Mouse (Mus musculus) heart, embryonic 12.5 days (tissue): ENCODE measurements around the gene Mettl7b. TPM values are rescaled to one million over a fixed set of nuclear protein-coding genes. Genes with fewer than 3 reads are reported as not detected.

Experiments
- ATAC-seq: fragments of 200-750 bp; cut with Nextera tagmentation; 2 replicates; pipeline ENCODE4 v1.8.0; 2017; ENCODE audit warnings: moderate TSS enrichment, moderate library complexity; ENCODE audit not compliant: insufficient number of reproducible peaks, low FRiP score
- H3K27ac ChIP-seq: fragments of 300-500 bp; sonication (generic); 2 replicates; pipeline ENCODE4 v1.5.1; 2016; ENCODE audit warnings: mild to moderate bottlenecking, moderate library complexity; ENCODE audit not compliant: poor library complexity, severe bottlenecking
- H3K27me3 ChIP-seq: fragments of 300-500 bp; sonication (generic); replicated peaks from 2 replicates; pipeline ENCODE4 v1.6.1; 2016; ENCODE audit warnings: mild to moderate bottlenecking, moderate library complexity
- H3K36me3 ChIP-seq: fragments of 300-500 bp; sonication (generic); 2 replicates; pipeline ENCODE4 v1.6.1; 2016; ENCODE audit warnings: mild to moderate bottlenecking, moderate library complexity
- H3K4me1 ChIP-seq: fragments of 300-500 bp; sonication (generic); replicated peaks from 2 replicates; pipeline ENCODE4 v1.6.1; 2016; ENCODE audit warnings: mild to moderate bottlenecking
- H3K4me2 ChIP-seq: fragments of 300-500 bp; sonication (generic); 2 replicates; pipeline ENCODE4 v1.6.1; 2016; ENCODE audit warnings: mild to moderate bottlenecking, moderate library complexity
- H3K4me3 ChIP-seq: fragments of 300-500 bp; sonication (generic); 2 replicates; pipeline ENCODE4 v1.5.1; 2016; ENCODE audit warnings: mild to moderate bottlenecking
- H3K9ac ChIP-seq: fragments of 300-500 bp; sonication (generic); 2 replicates; pipeline ENCODE4 v1.6.1; 2016; ENCODE audit warnings: mild to moderate bottlenecking, moderate library complexity
- H3K9me3 ChIP-seq: fragments of 300-500 bp; sonication (generic); replicated peaks from 2 replicates; pipeline ENCODE4 v1.6.1; 2016; ENCODE audit warnings: mild to moderate bottlenecking, moderate library complexity
- whole genome bisulfite sequencing: fragments of 180-500 bp; shearing (Covaris S2); methylation state at CpG from one replicate; pipeline ENCODE4 v1.1.7; 2016; 5-methylcytosine and 5-hydroxymethylcytosine counted together
- polyA plus RNA-seq: library from polyadenylated mRNA; unstranded; fragments of >200 nt; fragmentation: Nextera tagmentation; extraction: Ambion mirVana; gene quantifications from 2 replicates; pipeline ENCODE4 v1.2.1, GENCODE M21; 2016

Gene Mettl7b
- polyA plus RNA-seq, 1 experiment from 2014 or later, result not detected

GRCm38 (mm10) chr10:128918246-128918645 is 42.5 kb downstream of the Mettl7b start:
- Histone ChIP-seq H3K4me3 (no peak overlapping the region), H3K27ac (no peak overlapping the region), H3K9ac (no peak overlapping the region), H3K4me2 (no peak overlapping the region), H3K27me3 (no peaks in the 10 kb centered on the region), H3K36me3 (peaks cover 48% of the 10 kb centered on the region), H3K9me3 (no peaks in the 10 kb centered on the region), H3K4me1 (peaks cover 39% of the 10 kb centered on the region)
- no peak for ATAC-seq
- WGBS, result 72% methylated on average over 7 of the region's 7 CpGs

- 86% methylated on average over 6 of the region's 6 CpGs for whole genome bisulfite sequencing
- no peaks in the 10 kb centered on the region for H3K9me3 ChIP-seq
- peaks cover 42% of the 10 kb centered on the region for H3K4me1 ChIP-seq
- H3K4me2 ChIP-seq, result no peak overlapping the region
- H3K4me3 ChIP-seq, result no peak overlapping the region
- no peak for ATAC-seq
- H3K36me3 ChIP-seq, result peaks cover 54% of the 10 kb centered on the region
- no peak overlapping the region for H3K9ac ChIP-seq
- no peak overlapping the region for H3K27ac ChIP-seq
- no peaks in the 10 kb centered on the region for H3K27me3 ChIP-seq
Observed at GRCm38 (mm10) chr10:128917400-128917799, 43.4 kb downstream of the Mettl7b start.

- no peak for ATAC-seq
- Histone ChIP-seq H3K9ac (no peak overlapping the region), H3K27me3 (no peaks in the 10 kb centered on the region), H3K9me3 (no peaks in the 10 kb centered on the region), H3K36me3 (peaks cover 61% of the 10 kb centered on the region), H3K4me1 (peaks cover 41% of the 10 kb centered on the region), H3K27ac (no peak overlapping the region), H3K4me3 (no peak overlapping the region), H3K4me2 (no peak overlapping the region)
- WGBS, result 86% methylated on average over 3 of the region's 3 CpGs
Observed at GRCm38 (mm10) chr10:128916665-128917064, 44.1 kb downstream of the Mettl7b start.

- no peaks in the 10 kb centered on the region for H3K27me3 ChIP-seq
- ATAC-seq, result no peak
- no peaks in the 10 kb centered on the region for H3K9me3 ChIP-seq
- peaks cover 66% of the 10 kb centered on the region for H3K36me3 ChIP-seq
- WGBS, result 93% methylated on average over 2 of the region's 2 CpGs
- H3K4me3 ChIP-seq, result no peak overlapping the region
- no peak overlapping the region for H3K9ac ChIP-seq
- peaks cover 41% of the 10 kb centered on the region for H3K4me1 ChIP-seq
- H3K4me2 ChIP-seq, result no peak overlapping the region
- no peak overlapping the region for H3K27ac ChIP-seq
Observed at GRCm38 (mm10) chr10:128915550-128915949, 45.2 kb downstream of the Mettl7b start.

- Histone ChIP-seq H3K9me3 (no peaks in the 10 kb centered on the region), H3K36me3 (peaks cover 66% of the 10 kb centered on the region), H3K4me3 (no peak overlapping the region), H3K27me3 (no peaks in the 10 kb centered on the region), H3K9ac (no peak overlapping the region), H3K27ac (no peak overlapping the region), H3K4me1 (peaks cover 39% of the 10 kb centered on the region), H3K4me2 (no peak overlapping the region)
- no peak for ATAC-seq
- WGBS, result 86% methylated on average over 12 of the region's 12 CpGs
Observed at GRCm38 (mm10) chr10:128913696-128914095, 47.1 kb downstream of the Mettl7b start.

- Histone ChIP-seq H3K27me3 (no peaks in the 10 kb centered on the region), H3K9me3 (no peaks in the 10 kb centered on the region), H3K36me3 (peaks cover 64% of the 10 kb centered on the region), H3K4me3 (no peak overlapping the region), H3K9ac (no peak overlapping the region), H3K27ac (0 out of 2 replicates have a peak overlapping the region, but pooled peaks have one; percentile 0), H3K4me2 (no peak overlapping the region), H3K4me1 (peaks cover 39% of the 10 kb centered on the region)
- ATAC-seq, result no peak
- 8% methylated on average over 5 of the region's 5 CpGs for WGBS
Observed at GRCm38 (mm10) chr10:128913219-128913618, 47.6 kb downstream of the Mettl7b start.

- Histone ChIP-seq H3K27ac (0 out of 2 replicates have a peak overlapping the region, but pooled peaks have one; percentile 0), H3K36me3 (peaks cover 59% of the 10 kb centered on the region), H3K4me2 (no peak overlapping the region), H3K4me3 (no peak overlapping the region), H3K4me1 (peaks cover 38% of the 10 kb centered on the region), H3K9me3 (no peaks in the 10 kb centered on the region), H3K9ac (no peak overlapping the region), H3K27me3 (no peaks in the 10 kb centered on the region)
- 74% methylated on average over 4 of the region's 4 CpGs for WGBS
- no peak for ATAC-seq
Observed at GRCm38 (mm10) chr10:128912791-128913190, 48.0 kb downstream of the Mettl7b start.

GRCm38 (mm10) chr10:128912268-128912667 is 48.5 kb downstream of the Mettl7b start:
- H3K4me3 ChIP-seq, result no peak overlapping the region
- H3K9me3 ChIP-seq, result no peaks in the 10 kb centered on the region
- H3K4me1 ChIP-seq, result peaks cover 36% of the 10 kb centered on the region
- no peaks in the 10 kb centered on the region for H3K27me3 ChIP-seq
- H3K9ac ChIP-seq, result no peak overlapping the region
- WGBS, result 77% methylated on average over 4 of the region's 4 CpGs
- H3K4me2 ChIP-seq, result no peak overlapping the region
- peaks cover 54% of the 10 kb centered on the region for H3K36me3 ChIP-seq
- no peak for ATAC-seq
- no peak overlapping the region for H3K27ac ChIP-seq

GRCm38 (mm10) chr10:128911430-128911829 is 49.4 kb downstream of the Mettl7b start:
- Histone ChIP-seq H3K9ac (0 out of 2 replicates have a peak overlapping the region, but pooled peaks have one; percentile 97), H3K27ac (no peak overlapping the region), H3K9me3 (no peaks in the 10 kb centered on the region), H3K36me3 (peaks cover 46% of the 10 kb centered on the region), H3K27me3 (no peaks in the 10 kb centered on the region), H3K4me1 (peaks cover 36% of the 10 kb centered on the region), H3K4me2 (peak overlapping the region; percentile 73), H3K4me3 (peak overlapping the region; percentile 89)
- no peak for ATAC-seq
- WGBS, result 85% methylated on average over 6 of the region's 6 CpGs

- Histone ChIP-seq H3K4me2 (peak overlapping the region; percentile 73), H3K36me3 (peaks cover 38% of the 10 kb centered on the region), H3K27ac (peak overlapping the region; percentile 84), H3K9me3 (no peaks in the 10 kb centered on the region), H3K9ac (peak overlapping the region; percentile 97), H3K4me3 (peak overlapping the region; percentile 89), H3K27me3 (no peaks in the 10 kb centered on the region), H3K4me1 (peaks cover 36% of the 10 kb centered on the region)
- 2% methylated on average over 51 of the region's 66 CpGs for WGBS
- ATAC-seq, result peak; percentile 29
Observed at GRCm38 (mm10) chr10:128910066-128910841, 50.5 kb downstream of the Mettl7b start.

- under 1% methylated on average over 35 of the region's 41 CpGs for WGBS
Observed at GRCm38 (mm10) chr10:128909567-128910028, 51.2 kb downstream of the Mettl7b start.

More at GRCm38 (mm10) chr10:128909567-128910028, 51.2 kb downstream of the Mettl7b start:
- Histone ChIP-seq H3K27me3 (no peaks in the 10 kb centered on the region), H3K4me1 (peaks cover 36% of the 10 kb centered on the region), H3K9ac (peak overlapping the region; percentile 97), H3K4me2 (peak overlapping the region; percentile 73), H3K27ac (peak overlapping the region; percentile 84), H3K9me3 (no peaks in the 10 kb centered on the region), H3K36me3 (peaks cover 31% of the 10 kb centered on the region), H3K4me3 (peak overlapping the region; percentile 89)
- peak; percentile 92 for ATAC-seq
